Mouse (Mus musculus): Measurements from ENCODE around the gene Cd300lg. TPM values are rescaled to one million over a fixed set of nuclear protein-coding genes. Genes with fewer than 3 reads are reported as not detected.

Cd300lg gene
- 1.5 and 1.9 TPM in 2 replicates for polyA plus RNA-seq (2015; fragmentation: Nextera tagmentation; extraction: Ambion mirVana)

GRCm38 (mm10) chr11:102041350-102041949 lies at the start of gene Cd300lg:
Cd300lg (plus strand) TSS chr11:102041509.

DNA sequence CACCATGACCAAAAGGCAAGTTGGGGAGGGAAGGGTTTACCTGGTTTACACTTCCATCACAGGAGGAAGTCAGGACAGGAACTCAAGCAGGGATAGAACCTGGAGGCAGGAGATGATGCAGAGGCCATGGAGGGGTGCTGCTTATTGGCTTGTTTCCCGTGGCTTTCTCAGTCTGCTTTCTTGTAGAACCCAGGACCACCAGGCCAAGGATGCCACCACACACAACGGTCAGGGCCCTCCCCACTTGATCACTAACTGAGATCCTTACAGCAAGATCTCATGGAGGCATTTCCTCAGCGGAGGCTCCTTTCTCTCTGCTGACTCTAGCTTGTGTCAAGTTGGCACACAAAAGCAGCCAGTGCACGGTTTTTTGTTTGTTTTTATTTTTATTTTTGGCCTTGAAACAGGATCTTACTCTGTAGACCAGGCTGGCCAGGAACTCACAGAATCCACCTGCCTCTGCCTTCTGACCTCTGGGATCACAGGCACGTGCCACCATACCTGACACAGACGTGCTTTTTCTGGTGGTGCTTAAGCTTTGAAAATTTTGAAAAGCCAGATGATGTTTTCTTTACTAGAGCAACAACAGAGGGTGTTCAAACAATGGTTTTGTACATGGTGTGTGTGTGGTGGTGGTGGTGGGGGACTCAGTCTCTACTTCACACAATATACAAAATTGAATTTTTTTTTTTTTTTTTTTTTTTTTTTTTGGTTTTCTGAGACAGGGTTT lies 13.1 kb upstream of the Cd300lg start, which contains the start of gene Mpp3:
Gene Mpp3 (minus strand): TSS at position 375 of the 730 bp plus-strand sequence.

GRCm38 (mm10) chr11:102087931-102088898 lies 46.9 kb downstream of the Cd300lg start, which contains the start of gene Mpp2:
Mpp2 (minus strand) TSS chr11:102088515.

GRCm38 (mm10) chr11:102101219-102101618 lies 59.9 kb downstream of the Cd300lg start, which contains the start of gene Ppy:
Ppy (minus strand) TSS chr11:102101319.

Other genes with a start within 250 kb of the Cd300lg start
- gene Meox1, start 147.1 kb upstream of the Cd300lg start, polyA plus RNA-seq (2015; fragmentation: Nextera tagmentation; extraction: Ambion mirVana), result 2.7 and 2.9 TPM in 2 replicates
- not detected in 2 replicates for gene Sost, start 74.5 kb upstream of the Cd300lg start, polyA plus RNA-seq (2015; fragmentation: Nextera tagmentation; extraction: Ambion mirVana)
- not detected in 2 replicates for gene Cfap97d1, start 57.2 kb upstream of the Cd300lg start, polyA plus RNA-seq (2015; fragmentation: Nextera tagmentation; extraction: Ambion mirVana)
- gene Dusp3, start 54.5 kb upstream of the Cd300lg start, polyA plus RNA-seq (2015; fragmentation: Nextera tagmentation; extraction: Ambion mirVana), result 38.7 and 42.9 TPM in 2 replicates
- gene Mpp3, start 13.0 kb upstream of the Cd300lg start, polyA plus RNA-seq (2015; fragmentation: Nextera tagmentation; extraction: Ambion mirVana), result 0.78 and 1.0 TPM in 2 replicates
- gene Mpp2, start 47.0 kb downstream of the Cd300lg start, polyA plus RNA-seq (2015; fragmentation: Nextera tagmentation; extraction: Ambion mirVana), result 2.7 and 3.5 TPM in 2 replicates
- gene Ppy, start 59.8 kb downstream of the Cd300lg start, polyA plus RNA-seq (2015; fragmentation: Nextera tagmentation; extraction: Ambion mirVana), result not detected in 2 replicates
- gene Pyy, start 66.3 kb downstream of the Cd300lg start, polyA plus RNA-seq (2015; fragmentation: Nextera tagmentation; extraction: Ambion mirVana), result not detected in 2 replicates
- 0.08 TPM in 1 of 2 replicates, not detected in the other for gene Nags, start 104.0 kb downstream of the Cd300lg start, polyA plus RNA-seq (2015; fragmentation: Nextera tagmentation; extraction: Ambion mirVana)
- gene Tmem101, start 114.9 kb downstream of the Cd300lg start, polyA plus RNA-seq (2015; fragmentation: Nextera tagmentation; extraction: Ambion mirVana), result 14.0 and 15.3 TPM in 2 replicates
- gene Lsm12, start 143.8 kb downstream of the Cd300lg start, polyA plus RNA-seq (2015; fragmentation: Nextera tagmentation; extraction: Ambion mirVana), result 88.2 and 95.7 TPM in 2 replicates
- gene G6pc3, start 148.1 kb downstream of the Cd300lg start, polyA plus RNA-seq (2015; fragmentation: Nextera tagmentation; extraction: Ambion mirVana), result 29.1 and 30.1 TPM in 2 replicates
- 27.9 and 31.5 TPM in 2 replicates for gene Hdac5, start 188.7 kb downstream of the Cd300lg start, polyA plus RNA-seq (2015; fragmentation: Nextera tagmentation; extraction: Ambion mirVana)
- 2.9 and 3.0 TPM in 2 replicates for gene BC030867, start 207.4 kb downstream of the Cd300lg start, polyA plus RNA-seq (2015; fragmentation: Nextera tagmentation; extraction: Ambion mirVana)
- gene Asb16, start 227.2 kb downstream of the Cd300lg start, polyA plus RNA-seq (2015; fragmentation: Nextera tagmentation; extraction: Ambion mirVana), result not detected in 2 replicates
- gene Tmub2, start 243.4 kb downstream of the Cd300lg start, polyA plus RNA-seq (2015; fragmentation: Nextera tagmentation; extraction: Ambion mirVana), result 26.6 and 32.6 TPM in 2 replicates